Mouse (Mus musculus) cerebellum, adult (tissue): ENCODE results near the gene Lta.

ENCODE experiments used
- ATAC-seq: cut with Nextera tagmentation; 2 replicates; pipeline ENCODE4 v1.9.2; 2017; ENCODE audit warnings: mild to moderate bottlenecking, moderate library complexity, mixed read lengths; ENCODE audit not compliant: insufficient number of reproducible peaks, low FRiP score, low TSS enrichment

Gene Lta

DNA sequence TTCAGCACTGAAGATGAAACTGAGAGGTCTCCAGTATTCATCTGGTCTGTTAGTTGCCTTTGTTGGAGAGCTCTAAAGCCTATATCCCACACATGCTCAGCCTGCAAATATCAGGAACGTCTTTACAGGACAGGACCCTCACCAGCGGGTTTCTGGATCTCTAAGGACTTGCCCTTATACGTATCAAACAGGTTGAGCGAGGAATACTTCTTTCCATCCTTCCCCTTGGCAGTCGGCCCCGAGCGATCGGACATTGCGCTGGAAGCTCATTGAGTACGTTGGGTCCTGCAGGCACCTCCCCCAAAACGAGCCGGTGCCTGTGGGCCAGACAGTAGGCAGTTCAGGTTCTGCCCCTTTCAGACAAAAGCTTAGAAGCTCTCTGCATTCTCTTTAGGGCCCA is 42.4 kb downstream of the Lta start:
- no peak for ATAC-seq

DNA sequence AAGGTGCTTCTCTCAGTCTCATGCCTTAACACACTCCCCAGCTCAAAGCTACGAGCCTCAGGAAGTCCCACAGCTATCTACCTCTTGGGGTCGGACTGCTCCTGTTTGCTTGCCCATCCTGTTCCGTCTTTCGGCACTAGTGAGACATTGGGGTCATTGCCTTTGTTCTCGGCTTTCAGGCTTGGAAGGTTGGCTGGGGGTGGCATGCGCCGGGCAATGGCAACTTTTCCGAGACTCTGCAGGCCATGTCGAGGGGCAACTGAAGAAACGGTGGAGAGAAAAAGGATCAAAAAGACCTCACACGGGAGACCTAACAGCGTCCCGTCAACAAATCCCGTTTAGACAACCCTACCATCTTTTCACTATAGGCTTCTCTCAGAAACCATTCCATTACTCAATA is 43.0 kb downstream of the Lta start:
- ATAC-seq = no peak

DNA sequence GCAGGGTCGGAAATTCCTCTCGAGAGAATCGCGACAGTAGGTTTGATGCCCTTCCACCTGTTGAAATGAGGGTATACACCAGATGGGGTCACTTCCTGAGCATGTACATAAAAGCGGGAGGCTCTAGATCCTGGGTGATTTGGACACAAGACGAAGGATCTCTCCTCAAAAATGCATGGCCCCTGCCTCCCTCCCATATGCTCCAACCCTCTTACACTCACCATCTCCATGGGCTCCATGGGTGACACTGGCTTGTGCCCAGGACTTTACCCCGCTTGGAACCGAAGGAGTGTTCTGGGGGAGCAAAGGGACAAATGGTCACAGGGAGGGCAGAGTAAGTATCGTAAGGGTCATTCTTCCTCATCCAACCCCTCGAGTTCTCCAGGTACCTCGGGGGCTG is 43.7 kb downstream of the Lta start:
- no peak for ATAC-seq

DNA sequence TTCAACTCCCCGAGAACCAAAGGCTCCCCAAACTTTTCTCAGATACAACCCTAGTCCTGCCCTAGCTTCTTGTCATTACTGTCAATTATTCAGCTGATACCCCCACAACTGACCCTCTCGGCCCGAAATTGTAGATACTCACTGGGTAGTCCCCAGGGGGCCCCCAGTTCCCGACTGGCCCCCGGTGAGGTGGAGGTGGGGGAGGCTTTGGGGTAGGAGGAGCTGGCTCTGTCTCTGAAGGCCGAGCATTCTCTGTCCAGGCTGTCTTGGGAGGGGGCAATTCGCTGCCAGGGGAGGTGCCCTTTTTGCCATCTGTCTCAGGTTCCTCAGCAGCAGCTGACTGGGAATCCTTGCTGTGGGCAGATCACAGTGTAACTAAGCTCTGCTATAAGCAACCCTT is 45.5 kb downstream of the Lta start:
- no peak for ATAC-seq

DNA sequence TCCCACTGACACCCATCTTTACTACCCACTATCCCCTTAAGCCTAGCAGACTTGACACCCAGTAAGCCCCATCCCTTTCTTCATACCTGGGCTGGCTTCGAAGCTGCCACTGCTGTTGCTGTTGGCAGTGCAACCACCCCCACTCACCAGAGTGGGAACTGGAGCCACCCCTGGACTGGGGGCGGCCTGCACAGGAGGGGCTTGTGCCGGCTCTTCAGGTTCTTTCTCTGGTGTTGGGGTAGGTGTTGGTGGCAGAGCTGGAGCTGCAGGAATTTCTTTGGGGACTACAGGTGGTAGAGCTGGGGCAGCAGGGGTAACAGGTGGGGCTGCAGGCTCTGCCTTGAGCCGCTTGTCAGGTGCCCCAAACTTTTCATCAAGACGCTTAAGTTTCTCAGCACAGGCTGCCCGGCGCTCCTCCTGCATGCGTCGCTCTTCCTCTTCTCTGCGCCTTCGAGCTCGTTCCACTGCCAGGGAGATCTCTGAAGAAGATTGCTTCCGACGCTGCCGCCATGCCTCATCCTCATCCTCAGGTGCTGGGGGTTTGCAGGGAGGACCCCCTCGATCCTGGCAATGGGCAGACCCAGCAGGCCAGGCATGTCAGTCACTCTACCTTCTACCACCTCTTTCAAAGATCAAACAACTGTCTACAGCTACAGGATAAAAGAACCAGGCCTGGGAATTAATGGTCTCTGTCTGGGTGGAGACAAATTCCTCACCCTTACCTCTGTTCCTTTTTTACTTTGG is 46.1 kb downstream of the Lta start:
- ATAC-seq = no peak

DNA sequence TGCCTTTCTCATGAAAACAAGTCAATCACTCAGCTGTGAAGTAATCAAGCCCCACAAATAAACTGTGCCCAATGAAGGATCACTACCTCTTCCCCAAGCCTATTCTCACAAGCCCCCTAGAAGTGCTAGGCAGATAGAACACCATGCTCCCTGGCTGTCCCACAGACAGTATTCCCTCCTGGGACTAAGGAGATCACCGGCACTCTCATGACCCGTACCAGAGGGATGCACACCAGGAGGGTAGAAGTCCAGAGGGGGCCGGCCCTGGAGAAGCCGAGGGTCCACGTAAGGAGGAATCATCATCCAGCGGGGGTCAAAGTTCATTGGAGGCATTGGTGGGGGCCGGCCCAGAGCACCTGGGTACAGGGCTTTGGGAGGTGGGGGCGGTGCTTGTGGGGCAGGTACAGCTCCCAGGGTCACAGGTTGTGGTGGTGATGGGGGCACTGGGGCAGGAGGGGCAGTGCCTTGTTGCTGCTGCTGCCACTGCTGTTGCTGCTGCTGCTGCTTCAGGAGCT is 47.4 kb downstream of the Lta start:
- ATAC-seq = no peak

DNA sequence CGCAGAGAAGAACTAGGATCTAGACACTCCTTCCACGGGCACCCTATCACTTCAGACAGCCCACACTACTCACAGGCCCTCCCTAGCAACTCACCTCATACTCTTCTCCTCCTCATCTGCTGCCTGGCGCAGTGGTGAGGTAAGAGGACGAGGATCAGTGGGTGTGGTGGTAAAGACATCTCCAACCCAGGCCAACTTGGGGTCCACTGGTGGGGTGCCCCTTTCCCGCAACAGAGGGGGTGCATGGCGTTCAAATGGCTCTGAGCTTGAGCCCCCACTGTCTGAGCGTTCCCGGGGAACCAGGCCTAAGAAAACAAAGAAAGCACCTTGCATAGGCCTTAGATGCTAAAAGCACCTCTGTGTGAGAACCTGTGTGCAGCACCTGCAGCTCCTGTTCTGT is 47.9 kb downstream of the Lta start:
- ATAC-seq = no peak

DNA sequence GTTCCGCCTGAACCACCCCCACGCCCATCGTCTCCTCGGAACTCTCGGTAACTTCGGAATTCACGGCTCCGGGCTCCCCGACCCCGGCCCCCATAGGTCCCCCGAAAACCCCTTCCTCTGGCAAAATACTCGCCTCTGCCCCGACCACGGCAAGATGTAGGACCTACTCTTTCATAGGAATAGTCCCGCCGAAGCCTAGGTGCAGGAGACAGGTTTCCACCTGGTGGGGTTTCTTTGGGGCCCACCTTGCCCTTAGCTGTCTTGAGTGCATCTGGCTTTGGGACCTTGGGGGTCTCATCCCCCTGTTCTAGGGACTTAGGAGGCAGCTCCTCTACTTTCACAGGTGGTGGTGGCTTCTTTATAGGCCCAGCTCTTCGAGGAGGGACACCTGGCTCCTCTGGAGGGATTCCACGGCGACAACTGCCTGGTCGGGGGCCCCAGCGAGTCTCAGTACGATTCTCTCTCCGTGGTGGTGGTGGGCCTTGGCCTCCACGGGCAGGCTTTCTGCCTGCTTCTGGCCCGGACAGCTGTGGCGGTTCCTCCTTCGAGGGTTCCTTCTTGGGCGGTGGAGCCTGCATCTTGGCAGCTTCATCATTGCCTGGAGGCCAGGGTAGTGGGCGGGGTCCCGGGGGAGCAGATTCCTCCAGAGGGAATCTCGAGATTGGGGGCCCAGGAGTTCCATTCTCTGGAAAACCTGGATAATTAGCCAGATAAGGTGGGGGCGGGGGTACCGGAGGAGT is 48.5 kb downstream of the Lta start:
- ATAC-seq = no peak

DNA sequence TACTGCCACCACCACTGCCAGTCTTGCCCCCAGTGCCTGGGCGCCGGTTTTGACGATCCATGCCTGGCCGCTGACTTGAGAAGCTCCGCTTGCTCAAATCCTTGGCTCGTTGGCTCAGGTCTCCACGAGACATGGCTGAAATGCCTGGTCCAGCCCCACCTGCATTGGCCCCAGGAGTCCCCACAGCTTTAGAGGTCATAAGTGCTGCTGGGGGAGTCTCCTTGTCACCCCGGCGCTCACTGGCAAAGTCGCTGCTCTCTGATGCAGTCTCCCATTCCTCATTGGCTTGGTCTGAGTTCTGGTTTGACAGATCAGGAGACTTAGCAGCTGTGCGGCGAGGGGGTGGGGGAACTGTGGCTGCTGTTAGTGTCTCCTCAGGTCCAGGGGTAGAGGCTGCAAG is 49.7 kb downstream of the Lta start:
- ATAC-seq = no peak

DNA sequence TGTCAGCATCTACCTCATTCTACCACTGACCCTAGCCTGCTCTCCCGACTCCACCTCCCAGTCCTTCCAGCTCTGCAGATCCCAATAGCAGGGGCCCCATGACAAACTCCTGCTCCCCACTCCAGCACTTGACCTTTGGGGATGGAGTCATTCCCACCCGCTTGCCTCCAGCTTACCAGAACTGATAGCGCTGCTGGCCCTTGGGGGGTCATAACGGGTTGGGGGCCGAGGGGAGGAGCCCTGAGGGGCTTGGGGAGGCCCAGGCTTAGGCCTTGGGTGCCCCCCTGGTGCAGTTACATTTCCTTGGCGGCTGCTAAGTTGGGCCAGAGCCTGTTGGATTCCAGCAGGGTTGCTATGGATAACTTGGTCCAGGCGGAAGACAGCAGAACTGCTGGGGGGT is 50.5 kb downstream of the Lta start:
- ATAC-seq = no peak

DNA sequence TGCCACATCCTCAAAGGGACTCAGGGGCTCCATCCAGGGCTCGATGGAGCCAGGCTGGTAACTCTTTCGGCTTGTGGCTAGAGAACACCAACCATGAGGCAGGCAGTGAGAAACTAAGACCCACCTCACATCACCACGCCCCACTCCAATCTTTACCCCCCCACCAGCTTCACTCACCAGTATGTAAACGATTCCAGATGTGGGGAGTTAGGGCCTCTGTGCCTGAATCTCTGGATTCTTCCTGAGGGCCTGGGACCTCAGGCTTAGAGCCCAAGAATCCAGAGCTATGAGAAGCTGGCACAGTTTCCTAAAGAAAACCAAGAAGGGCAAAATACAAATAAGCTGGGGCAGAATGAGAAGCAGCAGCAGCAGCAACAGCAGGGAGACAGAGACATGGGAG is 51.2 kb downstream of the Lta start:
- ATAC-seq = no peak
